Mouse (Mus musculus): ENCODE measurements around the gene Ptdss2.

GRCm38 (mm10) chr7:141191796-141192685 is 69.9 kb downstream of the Ptdss2 start:
- TF ChIP-seq POLR2A (IDR thresholded peaks at IDR 0.05; ENCODE audit: low read depth, low read length): no peak
- TF ChIP-seq CTCF (IDR thresholded peaks at IDR 0.05; ENCODE audit: borderline replicate concordance, insufficient read depth, low read length): no peak
